Mouse (Mus musculus): ENCODE data around the gene Cep162.

Gene Cep162

GRCm38 (mm10) chr9:87254903-87255695 lies at the start of gene Cep162:
TSS of gene Cep162 (minus strand) at chr9:87255536.
- in situ Hi-C loops (cut with MboI, MseI), result loop anchor here (5.0 kb wide), 1 partner anchor 228 kb away; no protein-coding TSS in a partner anchor

- in situ Hi-C loops (cut with MboI, MseI), result no loop called here
Measured at GRCm38 (mm10) chr9:87303196-87303595, 47.9 kb upstream of the Cep162 start.

- in situ Hi-C loops (cut with MboI, MseI), result loop anchor here (10.0 kb wide), 1 partner anchor 1046 kb away; no protein-coding TSS in a partner anchor
Measured at GRCm38 (mm10) chr9:87298900-87299299, 43.6 kb upstream of the Cep162 start.

GRCm38 (mm10) chr9:87297522-87297921 lies 42.2 kb upstream of the Cep162 start:
- in situ Hi-C loops (cut with MboI, MseI), result loop anchor here (10.0 kb wide), 1 partner anchor 1047 kb away; no protein-coding TSS in a partner anchor

GRCm38 (mm10) chr9:87255696-87256030 lies 327 bp upstream of the Cep162 start:
- in situ Hi-C loops (cut with MboI, MseI), result no loop called here

GRCm38 (mm10) chr9:87248118-87248517 lies 7.2 kb downstream of the Cep162 start:
- in situ Hi-C loops (cut with MboI, MseI), result no loop called here

- in situ Hi-C loops (cut with MboI, MseI), result no loop called here
Measured at GRCm38 (mm10) chr9:87247678-87248077, 7.7 kb downstream of the Cep162 start.

GRCm38 (mm10) chr9:87213204-87213603 lies 42.1 kb downstream of the Cep162 start:
- in situ Hi-C loops (cut with MboI, MseI), result loop anchor here (10.0 kb wide), 1 partner anchor 1498 kb away; no protein-coding TSS in a partner anchor

GRCm38 (mm10) chr9:87210830-87211339 lies 44.5 kb downstream of the Cep162 start:
- in situ Hi-C loops (cut with MboI, MseI), result loop anchor here (10.0 kb wide), 1 partner anchor 1496 kb away; no protein-coding TSS in a partner anchor

GRCm38 (mm10) chr9:87202431-87202830 lies 52.9 kb downstream of the Cep162 start:
- in situ Hi-C loops (cut with MboI, MseI), result no loop called here

- in situ Hi-C loops (cut with MboI, MseI), result no loop called here
Measured at GRCm38 (mm10) chr9:87200919-87201318, 54.4 kb downstream of the Cep162 start.

GRCm38 (mm10) chr9:87200426-87200825 lies 54.9 kb downstream of the Cep162 start:
- in situ Hi-C loops (cut with MboI, MseI), result no loop called here

- in situ Hi-C loops (cut with MboI, MseI), result no loop called here
Measured at GRCm38 (mm10) chr9:87198036-87198435, 57.3 kb downstream of the Cep162 start.

- in situ Hi-C loops (cut with MboI, MseI), result no loop called here
Measured at GRCm38 (mm10) chr9:87197277-87197676, 58.1 kb downstream of the Cep162 start.

GRCm38 (mm10) chr9:87193721-87194120 lies 61.6 kb downstream of the Cep162 start:
- in situ Hi-C loops (cut with MboI, MseI), result no loop called here

GRCm38 (mm10) chr9:87187336-87187735 lies 68.0 kb downstream of the Cep162 start:
- in situ Hi-C loops (cut with MboI, MseI), result no loop called here

GRCm38 (mm10) chr9:87182231-87182630 lies 73.1 kb downstream of the Cep162 start:
- in situ Hi-C loops (cut with MboI, MseI), result no loop called here

- in situ Hi-C loops (cut with MboI, MseI), result loop anchor here (10.0 kb wide), 1 partner anchor 824 kb away; no protein-coding TSS in a partner anchor
Measured at GRCm38 (mm10) chr9:87178534-87178933, 76.8 kb downstream of the Cep162 start.

- in situ Hi-C loops (cut with MboI, MseI), result loop anchor here (10.0 kb wide), 1 partner anchor 817 kb away; no protein-coding TSS in a partner anchor
Measured at GRCm38 (mm10) chr9:87171517-87171916, 83.8 kb downstream of the Cep162 start.

- in situ Hi-C loops (cut with MboI, MseI), result loop anchor here (10.0 kb wide), 1 partner anchor 816 kb away; no protein-coding TSS in a partner anchor
Measured at GRCm38 (mm10) chr9:87170891-87171290, 84.4 kb downstream of the Cep162 start.

GRCm38 (mm10) chr9:87169144-87169543 lies 86.2 kb downstream of the Cep162 start:
- in situ Hi-C loops (cut with MboI, MseI), result no loop called here

GRCm38 (mm10) chr9:87168051-87168450 lies 87.3 kb downstream of the Cep162 start:
- in situ Hi-C loops (cut with MboI, MseI), result no loop called here

Data from T-helper 1 cell (primary cell).